Mouse (Mus musculus) G1E-ER4 (cell line): ENCODE data around the gene Rce1. TPM values are rescaled to one million over a fixed set of nuclear protein-coding genes. Genes with fewer than 3 reads are reported as not detected.

Experiments used
- GATA1 ChIP-seq: IDR thresholded peaks from one replicate; pipeline ENCODE4 v1.8.0; 2012; ENCODE audit warnings: low read length, inconsistent platforms
- polyA plus RNA-seq: library from polyadenylated mRNA; stranded (reverse); fragments of >175 nt; gene quantifications from 2 replicates; pipeline ENCODE4 v1.2.3, GENCODE M21; 2012

The Rce1 gene
- 17.6 and 40.7 TPM in 2 replicates for polyA plus RNA-seq

- no peak for TF ChIP-seq GATA1
Observed at GRCm38 (mm10) chr19:4625179-4625828, at the start of gene Rce1. Gene Rce1, minus strand, starts transcription at chr19:4625641.

- no peak for TF ChIP-seq GATA1
Observed at GRCm38 (mm10) chr19:4672401-4672800, 47.0 kb upstream of the Rce1 start.

- TF ChIP-seq GATA1: no peak
Observed at GRCm38 (mm10) chr19:4670776-4671175, 45.3 kb upstream of the Rce1 start.

GRCm38 (mm10) chr19:4666815-4667214 is 41.4 kb upstream of the Rce1 start:
- no peak for TF ChIP-seq GATA1

GRCm38 (mm10) chr19:4658156-4658555 is 32.7 kb upstream of the Rce1 start:
- no peak for TF ChIP-seq GATA1

- no peak for TF ChIP-seq GATA1
Observed at GRCm38 (mm10) chr19:4646917-4647492, 21.6 kb upstream of the Rce1 start.

GRCm38 (mm10) chr19:4644271-4644670 is 18.8 kb upstream of the Rce1 start:
- TF ChIP-seq GATA1: no peak

- TF ChIP-seq GATA1: no peak
Observed at GRCm38 (mm10) chr19:4635986-4636385, 10.5 kb upstream of the Rce1 start.

- no peak for TF ChIP-seq GATA1
Observed at GRCm38 (mm10) chr19:4628819-4629218, 3.4 kb upstream of the Rce1 start.

GRCm38 (mm10) chr19:4625829-4626535 is 541 bp upstream of the Rce1 start:
- no peak for TF ChIP-seq GATA1

- TF ChIP-seq GATA1: no peak
Observed at GRCm38 (mm10) chr19:4624406-4625178, 849 bp downstream of the Rce1 start.

- no peak for TF ChIP-seq GATA1
Observed at GRCm38 (mm10) chr19:4624006-4624405, 1.4 kb downstream of the Rce1 start.

GRCm38 (mm10) chr19:4623419-4623818 is 2.0 kb downstream of the Rce1 start:
- TF ChIP-seq GATA1: no peak

GRCm38 (mm10) chr19:4622780-4623179 is 2.7 kb downstream of the Rce1 start:
- no peak for TF ChIP-seq GATA1

- no peak for TF ChIP-seq GATA1
Observed at GRCm38 (mm10) chr19:4620721-4621120, 4.7 kb downstream of the Rce1 start.

GRCm38 (mm10) chr19:4619461-4619860 is 6.0 kb downstream of the Rce1 start:
- no peak for TF ChIP-seq GATA1
